Comparison of ENCODE assay signal across 29 mouse cellular contexts in genomic region chr3:47010459-47010858, GRCm38 (mm10).
"Had no signal": no experiment of that assay in that cellular context is flagged by ENCODE, and none has a peak within 500 bp of the region (broad histone marks: within the 10 kb centered on the region; RNA-seq: fewer than 3 reads in every experiment).

No protein-coding gene starts in this region.

- H3K4me3 ChIP-seq: embryonic facial prominence, embryonic 12.5 days; embryonic facial prominence, embryonic 13.5 days; embryonic facial prominence, embryonic 15.5 days; erythroblast, embryonic 14.5 days; forebrain, embryonic 10.5 days; forebrain, embryonic 12.5 days; forebrain, embryonic 13.5 days; forebrain, embryonic 15.5 days; gastrocnemius, adult 2 months; heart, adult 2 months had no signal

- H3K27me3 ChIP-seq: embryonic facial prominence, embryonic 12.5 days; embryonic facial prominence, embryonic 13.5 days; embryonic facial prominence, embryonic 15.5 days; forebrain, embryonic 12.5 days; forebrain, embryonic 13.5 days; forebrain, embryonic 15.5 days had no signal

- H3K9ac ChIP-seq: embryonic facial prominence, embryonic 12.5 days; embryonic facial prominence, embryonic 13.5 days; embryonic facial prominence, embryonic 15.5 days; forebrain, embryonic 12.5 days; forebrain, embryonic 13.5 days; forebrain, embryonic 15.5 days; forebrain, postnatal 0 days had no signal

- H3K9me3 ChIP-seq: embryonic facial prominence, embryonic 12.5 days; embryonic facial prominence, embryonic 13.5 days; embryonic facial prominence, embryonic 15.5 days; forebrain, embryonic 10.5 days; forebrain, embryonic 12.5 days; forebrain, embryonic 13.5 days; forebrain, embryonic 15.5 days had no signal

- H3K27ac ChIP-seq: embryonic facial prominence, embryonic 12.5 days; embryonic facial prominence, embryonic 13.5 days; embryonic facial prominence, embryonic 15.5 days; forebrain, embryonic 10.5 days; forebrain, embryonic 12.5 days; forebrain, embryonic 13.5 days; forebrain, embryonic 15.5 days; gastrocnemius, adult 2 months; heart, adult 2 months had no signal

- H3K36me3 ChIP-seq: embryonic facial prominence, embryonic 12.5 days; embryonic facial prominence, embryonic 13.5 days; embryonic facial prominence, embryonic 15.5 days; forebrain, embryonic 10.5 days; forebrain, embryonic 12.5 days; forebrain, embryonic 15.5 days had no signal

- ATAC-seq: forebrain, embryonic 13.5 days; forebrain, embryonic 14.5 days; forebrain, embryonic 15.5 days; forebrain, embryonic 16.5 days; forebrain, postnatal 0 days had no signal

- DNase-seq: cerebellum, adult 18-20 months; cerebellum, adult 2 months; cerebellum, adult 8-10 months; cerebellum, adult 9-10 months; cerebellum, adult 9-11 months; cerebellum, postnatal 10 days; cerebellum, postnatal 14 days; cerebellum, postnatal 25 days; cerebellum, postnatal 36 days; embryo, embryonic 11 days; forebrain, postnatal 0 days; gastrocnemius, adult 2 months; gastrocnemius, postnatal 10 days; gastrocnemius, postnatal 14 days; gastrocnemius, postnatal 25 days; gastrocnemius, postnatal 36 days; heart, adult 11 months; heart, adult 18-20 months; heart, adult 2 months had no signal

- H3K4me2 ChIP-seq: embryonic facial prominence, embryonic 12.5 days; embryonic facial prominence, embryonic 13.5 days; embryonic facial prominence, embryonic 15.5 days; forebrain, embryonic 12.5 days; forebrain, embryonic 13.5 days; forebrain, embryonic 15.5 days had no signal

- H3K4me1 ChIP-seq: embryonic facial prominence, embryonic 12.5 days; embryonic facial prominence, embryonic 13.5 days; embryonic facial prominence, embryonic 15.5 days; forebrain, embryonic 10.5 days; forebrain, embryonic 12.5 days; forebrain, embryonic 13.5 days; forebrain, embryonic 15.5 days had no signal
